Mouse (Mus musculus) ovary, adult 18-20 months (tissue): Measurements from ENCODE around the gene Tbc1d16.

Experiments
- DNase-seq: peaks from one replicate; pipeline ENCODE4 v3.0.0; 2022; ENCODE audit warnings: low spot score, mixed read lengths

Tbc1d16 gene

DNA sequence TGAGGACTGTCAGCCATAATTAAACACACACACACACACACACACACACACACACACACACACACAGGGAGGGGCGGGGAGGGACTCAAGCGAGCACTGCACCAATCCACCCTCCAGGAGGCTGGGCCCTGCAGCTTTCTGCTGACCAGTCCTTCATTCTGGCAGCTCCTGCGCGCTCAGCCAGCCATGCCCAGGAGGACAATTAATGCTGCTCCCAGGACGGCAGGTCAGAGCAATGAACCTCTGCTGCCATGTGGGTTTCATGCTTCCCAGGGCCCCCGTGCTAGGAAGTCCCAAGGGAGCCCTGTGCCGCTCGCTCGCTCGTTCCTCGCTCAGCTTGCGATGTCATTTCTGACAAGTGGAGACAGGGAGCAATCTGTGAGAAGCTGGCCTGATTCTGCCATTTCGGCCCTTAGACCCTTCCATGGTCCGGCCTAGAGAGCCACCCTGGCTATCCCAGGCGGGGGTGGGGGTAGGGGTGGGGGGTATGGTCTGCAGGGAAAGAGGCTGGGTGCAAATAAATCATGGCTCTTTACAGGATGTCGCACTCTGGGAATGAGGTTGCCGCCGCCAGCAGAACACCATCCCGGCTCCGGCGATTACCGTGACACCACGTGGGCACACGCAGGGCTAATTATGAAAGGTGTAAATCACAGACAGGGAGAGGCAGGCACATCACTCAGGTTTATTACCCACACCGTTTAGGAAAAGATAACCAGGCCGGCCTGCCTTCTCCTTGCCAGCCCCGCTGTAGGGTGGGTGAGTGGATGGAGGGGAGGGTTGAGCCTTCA, 51.7 kb downstream of the Tbc1d16 start:
- no peak for DNase-seq

DNA sequence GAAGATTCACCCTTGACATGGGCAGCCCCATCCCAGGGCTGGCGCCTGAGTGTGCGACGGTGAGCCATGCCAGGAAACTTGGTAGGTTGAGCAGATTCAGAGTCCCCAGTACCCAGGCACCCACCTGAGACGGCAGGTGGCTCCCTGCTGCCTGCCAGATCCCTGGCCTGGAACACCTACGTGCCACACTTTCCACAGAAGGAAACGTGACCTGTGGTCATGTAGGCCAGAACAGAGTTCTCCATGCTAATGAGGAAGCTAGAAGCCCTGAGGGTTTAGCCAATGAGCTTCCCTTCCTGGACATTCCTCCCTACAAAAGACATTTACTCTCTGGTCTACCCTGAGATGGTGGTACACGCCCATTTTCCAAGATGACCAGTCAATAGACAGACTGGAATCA, 56.7 kb downstream of the Tbc1d16 start:
- DNase-seq: no peak

DNA sequence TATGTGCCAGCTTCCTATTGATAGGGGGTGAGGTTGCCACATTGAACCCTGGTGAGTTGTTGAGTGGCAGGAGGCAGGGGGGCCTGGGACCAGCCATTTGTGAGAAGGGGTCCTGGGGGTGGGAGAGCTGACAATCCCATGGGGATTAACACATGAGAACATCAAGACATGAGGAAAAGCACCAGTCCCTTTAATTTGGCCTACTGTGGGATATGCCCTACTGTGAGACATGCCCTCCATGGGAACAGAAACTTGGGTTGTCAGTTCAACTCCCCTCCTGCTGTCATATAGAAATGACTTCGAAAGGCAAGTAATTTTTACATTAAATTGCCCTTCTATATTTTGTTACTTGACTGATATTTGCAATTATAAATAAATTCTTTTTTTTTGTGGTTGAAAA, 59.4 kb downstream of the Tbc1d16 start:
- no peak for DNase-seq

DNA sequence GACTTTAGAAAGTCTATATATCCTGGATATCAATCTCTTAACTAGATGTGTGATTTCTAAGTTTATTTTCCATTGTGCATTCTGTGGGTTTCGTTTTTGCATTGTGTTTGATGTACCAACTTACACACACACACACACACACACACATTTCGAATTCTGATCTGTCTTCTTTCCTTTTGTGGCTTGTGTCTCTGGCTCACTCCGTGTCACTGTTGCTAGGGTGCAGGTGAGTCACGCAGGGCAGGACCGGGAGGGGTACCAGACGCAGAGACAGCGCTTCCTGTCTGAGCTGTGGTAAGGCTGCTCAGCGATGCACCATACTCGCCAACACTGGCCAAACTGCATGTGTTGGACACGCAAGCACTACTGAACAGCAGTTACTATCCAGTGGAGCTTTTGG, 62.3 kb downstream of the Tbc1d16 start:
- no peak for DNase-seq

DNA sequence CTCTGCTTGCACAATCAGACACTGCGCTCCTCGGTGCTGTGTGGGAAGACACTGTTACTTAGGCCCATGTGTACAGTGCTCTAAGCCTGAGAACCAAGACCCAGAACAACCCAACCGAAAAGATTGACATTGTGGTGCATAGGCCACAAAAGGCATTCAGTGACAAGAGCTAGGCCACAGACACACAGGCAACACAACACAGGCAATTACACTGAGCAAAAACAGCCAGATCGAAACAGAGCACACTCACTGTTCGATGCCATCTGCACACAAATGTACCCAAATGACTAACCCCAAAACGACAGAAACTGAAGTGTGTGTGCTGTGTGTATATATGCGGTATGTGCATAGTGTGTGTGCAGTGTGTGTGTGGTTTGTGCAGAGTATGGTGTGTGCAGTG, 63.9 kb downstream of the Tbc1d16 start:
- no peak for DNase-seq

DNA sequence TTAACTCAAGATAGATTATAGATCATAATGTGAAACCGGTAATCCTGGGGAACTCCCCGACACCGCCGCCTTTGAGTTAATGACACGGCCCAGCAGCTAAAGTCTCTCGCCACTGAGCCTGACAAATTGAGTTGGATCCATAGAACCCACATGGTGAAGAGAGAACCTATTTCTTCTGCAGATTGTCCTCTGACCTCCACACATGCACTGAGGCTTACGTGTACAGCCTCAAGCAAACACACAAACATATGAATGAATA, 64.6 kb downstream of the Tbc1d16 start:
- DNase-seq: no peak

DNA sequence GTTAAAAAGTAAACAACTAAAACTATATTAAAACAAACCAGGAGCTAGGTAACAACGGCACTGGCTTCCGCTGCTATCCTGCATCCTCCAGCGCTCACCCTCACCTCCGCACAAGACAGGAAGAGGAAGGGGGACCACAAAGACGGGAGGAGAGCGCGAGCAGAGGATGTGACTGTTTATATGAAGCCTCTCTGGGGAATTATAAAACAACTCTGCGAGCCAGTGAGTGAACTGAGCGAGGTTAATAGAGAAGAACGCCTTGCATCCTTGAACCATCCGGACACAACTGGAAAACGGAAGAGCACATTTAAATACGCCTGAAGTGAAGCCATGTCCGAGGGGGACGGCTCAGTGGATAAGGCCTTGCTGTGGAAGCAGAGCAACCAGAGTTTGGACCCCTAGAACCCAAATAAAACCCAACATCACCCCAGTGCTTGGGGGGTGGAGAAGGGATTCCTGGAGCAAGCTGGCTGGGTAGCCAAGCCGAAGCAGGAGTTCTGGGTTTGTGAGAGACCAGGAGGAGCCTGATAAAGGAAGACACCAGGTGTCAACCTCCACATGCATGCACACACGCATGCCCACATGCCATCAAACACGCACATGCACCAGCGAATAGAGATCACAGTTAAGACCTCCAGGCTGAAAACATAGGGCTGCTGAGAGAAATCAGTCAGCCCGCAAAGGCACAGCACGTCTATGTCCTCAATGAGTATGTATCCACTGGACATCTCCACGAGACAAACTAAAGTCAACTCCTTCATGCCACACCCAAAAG, 65.2 kb downstream of the Tbc1d16 start:
- DNase-seq: no peak

DNA sequence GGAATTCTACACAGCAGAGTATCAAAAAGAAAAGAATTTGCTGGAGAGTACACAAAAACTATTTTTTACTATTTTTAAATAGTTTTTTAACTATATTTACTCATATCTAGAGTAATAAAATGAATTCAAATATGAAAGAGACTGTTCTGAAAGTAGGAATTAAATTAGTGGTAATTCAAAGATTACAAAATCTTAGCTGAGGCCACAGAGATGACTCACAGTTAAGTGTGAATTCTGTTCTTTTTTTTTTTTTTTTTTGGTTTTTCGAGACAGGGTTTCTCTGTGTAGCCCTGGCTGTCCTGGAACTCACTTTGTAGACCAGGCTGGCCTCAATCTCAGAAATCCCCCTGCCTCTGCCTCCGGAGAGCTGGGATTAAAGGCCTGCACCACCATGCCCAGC, 66.6 kb downstream of the Tbc1d16 start:
- DNase-seq: no peak

DNA sequence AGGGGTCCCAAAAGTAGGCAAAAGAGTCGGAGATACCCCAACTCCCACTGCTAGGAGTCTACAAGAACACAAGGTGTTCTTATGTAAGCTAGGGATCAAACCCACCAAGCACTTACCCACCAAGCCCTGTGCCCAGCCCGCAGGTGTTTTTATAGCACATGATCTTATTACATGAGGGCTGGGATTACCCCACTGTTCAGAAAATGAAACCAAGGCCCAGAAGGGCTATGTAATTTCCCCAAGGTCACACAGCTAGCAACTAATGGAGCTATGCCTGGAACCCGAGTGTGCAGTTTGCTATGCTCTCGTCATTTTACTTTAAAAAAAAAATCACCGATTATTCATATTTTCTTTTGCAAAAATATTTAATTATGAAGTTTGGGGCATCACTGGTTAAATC, 68.2 kb downstream of the Tbc1d16 start:
- DNase-seq: no peak

DNA sequence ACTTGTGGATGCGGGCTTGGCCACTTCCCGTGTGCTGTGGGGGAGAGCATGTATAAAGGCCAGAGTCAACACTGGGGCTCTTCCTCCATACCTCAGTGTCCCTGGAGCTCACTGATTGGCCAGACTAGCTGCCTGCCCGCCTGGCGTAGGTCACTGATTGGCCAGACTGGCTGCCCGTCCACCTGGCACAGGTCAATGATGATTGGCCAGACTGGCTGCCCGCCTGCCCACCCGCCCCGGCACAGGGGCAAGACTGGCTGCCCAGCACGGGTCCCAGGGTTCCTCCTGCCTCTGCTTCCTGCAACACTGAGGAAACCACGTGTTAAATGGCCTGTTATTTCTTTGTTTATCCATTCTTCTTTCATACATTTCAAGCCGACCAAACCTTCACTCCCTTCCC, 68.8 kb downstream of the Tbc1d16 start:
- DNase-seq: no peak

DNA sequence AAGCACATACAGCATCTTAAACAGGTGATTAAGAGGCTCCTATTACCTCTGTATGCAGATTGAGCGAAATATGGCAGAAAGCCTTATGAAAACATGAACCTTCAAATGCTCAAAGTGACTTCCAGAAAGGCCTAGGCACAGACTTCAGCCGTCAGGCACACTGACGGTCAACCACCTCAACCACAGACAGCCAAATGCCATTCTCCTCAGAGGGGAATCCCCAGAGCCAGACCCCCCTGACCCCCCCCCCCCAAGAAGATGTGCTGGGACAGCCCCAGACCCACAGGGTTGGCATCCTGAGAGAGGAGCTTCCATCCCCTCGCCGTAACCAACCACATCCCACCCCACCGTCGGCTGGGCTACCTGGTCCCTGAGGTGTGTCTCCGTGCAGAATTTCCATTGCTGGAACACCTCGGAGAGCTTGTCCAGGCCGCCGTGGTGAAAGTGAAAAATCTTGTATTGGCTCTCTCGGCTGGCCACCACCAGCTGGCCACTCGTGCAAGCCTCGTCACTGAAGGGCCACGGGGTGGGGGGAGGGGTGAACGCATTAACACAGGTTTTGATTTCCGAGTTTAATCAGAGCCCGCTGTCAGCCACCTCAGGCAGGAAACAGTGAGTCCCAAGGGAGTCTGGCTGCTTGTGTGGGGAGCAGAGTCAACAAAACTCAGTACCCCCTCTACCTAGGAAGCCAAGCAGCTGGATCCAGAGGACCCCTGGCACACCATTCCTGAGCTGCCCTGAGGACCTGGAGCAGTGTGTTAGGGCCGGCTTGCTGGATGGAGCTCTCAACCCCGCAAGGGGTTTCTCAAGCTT, 70.7 kb downstream of the Tbc1d16 start:
- no peak for DNase-seq

DNA sequence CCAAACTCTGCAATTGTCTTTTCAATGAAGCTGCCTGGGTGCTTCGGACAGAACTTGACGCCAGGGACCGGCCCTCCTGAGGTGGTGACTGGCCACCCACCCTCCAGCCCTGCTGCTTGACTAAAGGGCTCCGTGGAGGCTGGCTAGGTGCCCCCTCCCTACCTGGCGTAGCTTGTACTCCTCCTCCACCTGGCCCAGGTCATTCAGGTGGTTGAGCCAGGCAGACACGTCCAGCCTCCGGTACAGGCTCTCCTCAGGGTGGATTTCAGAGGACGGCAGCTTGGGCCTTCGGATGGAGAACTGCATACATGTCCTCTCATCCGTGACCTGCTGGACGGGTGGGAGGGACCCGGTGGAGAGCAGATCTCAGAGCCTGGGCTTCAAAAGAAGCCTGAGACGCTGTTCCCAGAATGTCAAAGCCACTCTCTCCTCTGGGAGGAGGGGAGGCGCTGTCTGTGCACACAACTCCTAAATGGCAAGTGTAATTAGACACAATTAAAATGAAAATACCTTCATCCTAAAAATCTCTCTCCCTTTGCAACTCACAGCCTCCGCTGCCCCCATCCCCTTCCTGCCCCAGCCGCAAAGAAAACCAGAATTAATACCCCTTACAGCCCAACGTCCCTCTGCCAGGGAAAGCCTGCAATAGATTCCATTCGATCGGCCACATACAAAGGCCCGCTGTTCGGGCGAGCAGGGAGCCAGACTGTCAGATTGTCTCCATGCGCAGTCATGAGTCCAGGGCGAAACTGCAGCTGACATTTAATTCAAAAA, 71.6 kb downstream of the Tbc1d16 start:
- DNase-seq: no peak

DNA sequence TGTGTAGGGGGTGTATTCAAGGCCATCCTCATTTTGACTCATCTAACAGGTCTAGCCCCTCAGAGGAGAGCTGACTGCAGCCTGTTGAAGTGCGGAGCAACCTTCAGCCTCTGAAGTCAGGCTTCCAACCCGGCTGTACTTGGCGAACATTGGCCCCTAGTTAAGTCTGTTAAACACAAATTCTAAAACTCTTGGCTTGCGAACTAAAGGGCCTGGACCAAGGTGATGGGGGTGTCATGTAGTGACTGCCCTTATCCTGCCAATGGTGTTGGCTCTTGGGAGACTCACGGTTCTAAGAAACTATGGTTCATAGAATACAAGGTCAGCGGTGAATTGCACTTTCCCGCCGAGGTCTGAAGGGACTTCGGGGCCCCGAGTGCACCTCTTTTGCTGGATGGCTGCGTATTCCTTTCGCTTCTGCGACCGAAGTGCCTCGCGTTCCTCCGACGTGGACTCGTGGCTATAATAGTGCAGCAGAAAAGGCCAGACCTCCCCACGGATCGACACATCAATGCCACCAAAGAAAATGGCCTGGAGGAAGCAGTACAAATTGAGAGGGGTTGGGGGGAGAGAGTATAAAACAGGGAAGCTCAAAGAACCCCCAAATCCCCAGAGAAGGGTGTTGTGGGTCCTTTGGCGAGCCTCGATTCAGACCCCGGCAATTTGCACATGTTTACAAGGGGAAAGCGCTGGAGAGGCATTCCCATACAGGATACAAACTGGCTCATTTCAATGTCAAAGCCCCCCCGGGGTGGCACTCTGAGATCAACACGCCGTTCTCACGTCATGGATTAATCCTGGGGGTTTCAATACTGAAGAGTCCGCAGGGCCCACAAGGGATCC, 72.4 kb downstream of the Tbc1d16 start:
- no peak for DNase-seq

DNA sequence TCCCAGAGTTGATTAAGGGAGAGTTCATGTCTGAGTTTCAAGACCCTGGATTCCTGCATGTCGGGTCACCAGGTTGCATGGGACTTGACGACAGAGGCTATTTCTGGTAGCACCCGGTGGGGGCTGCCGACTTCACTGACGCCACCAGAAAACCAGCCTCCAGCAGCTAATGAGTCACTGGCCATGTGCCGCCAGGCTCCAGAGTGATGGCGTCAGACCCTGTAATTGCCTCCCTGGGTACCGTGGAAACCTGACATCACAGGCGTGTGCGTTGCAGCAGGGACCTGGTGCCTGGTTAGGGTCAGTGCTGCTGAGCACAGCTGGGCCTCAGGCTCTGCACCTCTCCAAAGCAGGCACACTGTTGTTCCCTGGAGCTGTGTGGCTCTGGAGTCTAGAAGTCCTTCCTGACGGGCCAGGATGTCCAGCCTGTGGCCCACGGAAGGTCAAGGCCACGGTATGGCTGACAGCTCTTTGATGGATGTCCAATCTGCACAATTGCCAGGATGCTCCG, 75.9 kb downstream of the Tbc1d16 start:
- DNase-seq: no peak

DNA sequence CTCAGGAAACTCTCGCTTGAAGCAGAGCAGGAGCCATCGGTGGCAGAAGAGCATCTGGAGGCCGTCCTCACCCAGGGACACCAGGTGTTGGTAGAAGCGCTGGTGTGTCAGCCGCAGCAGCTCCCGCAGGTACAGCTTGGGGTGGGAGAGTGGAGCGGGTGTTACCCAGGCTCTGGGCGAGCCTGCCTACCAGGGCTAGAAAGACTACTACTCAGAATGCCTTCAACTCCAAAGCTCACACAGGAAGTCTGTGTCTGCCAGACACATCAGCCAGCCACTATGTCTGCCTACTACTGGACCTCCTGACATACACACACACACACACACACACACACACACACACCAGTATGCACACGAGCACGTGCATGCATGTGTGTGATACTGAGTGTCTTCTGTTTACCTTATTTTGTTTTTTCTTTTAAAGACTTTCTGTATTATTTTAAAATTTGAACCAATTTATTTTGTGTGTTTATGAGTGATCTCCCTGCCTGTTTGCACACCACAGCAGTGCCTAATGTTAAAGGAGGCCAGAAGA, 77.2 kb downstream of the Tbc1d16 start:
- no peak for DNase-seq

DNA sequence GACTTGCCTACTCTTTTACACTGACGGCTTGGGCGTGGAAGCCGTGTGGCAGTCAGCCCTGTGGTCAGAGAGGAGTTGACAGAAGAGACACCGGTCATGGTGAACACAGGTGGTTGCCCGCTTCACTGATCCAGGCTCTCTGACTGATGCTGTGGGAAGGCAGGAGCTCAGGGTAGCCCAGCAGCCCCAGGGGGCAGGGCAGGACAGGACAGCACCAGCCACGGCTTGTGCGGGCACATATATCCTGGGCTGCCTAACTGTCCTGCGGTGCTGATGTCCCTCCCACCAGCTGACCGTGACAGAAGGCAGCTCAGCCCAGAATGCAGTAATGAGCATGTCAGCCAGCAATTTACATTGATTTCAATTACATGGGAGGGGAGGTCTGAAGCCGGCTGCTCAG, 77.9 kb downstream of the Tbc1d16 start:
- DNase-seq: no peak

DNA sequence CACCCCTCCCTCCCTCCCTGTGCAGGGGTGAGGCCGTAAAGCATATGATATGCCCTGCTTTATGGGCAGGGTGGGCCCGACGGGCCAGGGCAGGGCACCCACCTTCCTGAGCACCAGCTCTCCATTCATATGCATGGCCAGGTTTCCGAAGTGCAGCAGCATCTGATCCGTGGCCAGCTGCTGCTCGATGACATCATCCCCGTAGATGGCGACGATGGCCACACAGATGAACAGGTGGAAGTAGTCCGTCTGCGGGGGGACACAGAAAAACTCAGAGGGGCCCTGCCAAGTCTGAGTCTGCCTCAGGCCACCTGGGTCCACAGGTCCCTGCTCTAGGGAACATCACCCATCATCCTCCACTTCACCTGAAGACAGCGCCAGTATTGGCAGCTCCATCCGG, 79.5 kb downstream of the Tbc1d16 start:
- DNase-seq: no peak

DNA sequence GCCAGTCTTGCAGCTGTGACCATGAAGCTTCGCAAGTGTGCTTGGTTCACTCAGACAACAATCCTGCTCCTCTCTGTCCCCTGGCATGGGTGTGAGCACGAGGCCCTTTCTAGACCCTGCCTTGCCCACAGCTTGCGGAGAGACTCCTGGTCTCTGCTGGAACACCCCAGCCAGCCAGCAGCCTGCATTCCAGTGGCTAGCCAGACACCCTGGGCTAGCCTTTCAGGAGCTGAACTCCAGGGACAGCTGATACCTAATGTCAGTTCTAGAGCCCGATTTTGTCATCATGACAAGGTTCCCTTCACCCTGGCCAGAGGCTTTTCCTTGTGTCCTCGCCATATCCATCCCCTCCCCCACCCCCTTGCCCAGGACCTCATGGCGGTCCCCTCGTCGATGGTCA, 81.1 kb downstream of the Tbc1d16 start:
- DNase-seq: no peak

DNA sequence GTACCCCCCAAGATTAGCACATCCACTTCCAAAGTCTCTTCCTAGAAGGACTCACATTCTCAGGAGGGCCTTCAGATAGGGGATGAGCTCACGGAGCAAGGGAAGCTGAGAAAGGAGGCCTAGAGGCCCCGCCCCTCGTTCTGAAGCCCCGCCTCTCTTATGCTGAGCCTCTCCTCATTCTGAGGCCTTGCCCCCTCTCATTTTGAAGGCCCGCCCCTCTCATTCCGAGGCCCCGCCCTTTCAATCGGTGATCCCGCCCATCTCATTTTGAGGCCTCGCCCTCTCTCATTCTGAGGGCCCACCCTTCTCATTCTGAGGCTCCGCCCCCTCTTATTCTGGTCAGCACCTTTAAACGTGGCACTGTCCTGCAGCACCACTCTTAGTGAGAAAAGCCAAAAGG, 82.2 kb downstream of the Tbc1d16 start:
- DNase-seq: no peak

DNA sequence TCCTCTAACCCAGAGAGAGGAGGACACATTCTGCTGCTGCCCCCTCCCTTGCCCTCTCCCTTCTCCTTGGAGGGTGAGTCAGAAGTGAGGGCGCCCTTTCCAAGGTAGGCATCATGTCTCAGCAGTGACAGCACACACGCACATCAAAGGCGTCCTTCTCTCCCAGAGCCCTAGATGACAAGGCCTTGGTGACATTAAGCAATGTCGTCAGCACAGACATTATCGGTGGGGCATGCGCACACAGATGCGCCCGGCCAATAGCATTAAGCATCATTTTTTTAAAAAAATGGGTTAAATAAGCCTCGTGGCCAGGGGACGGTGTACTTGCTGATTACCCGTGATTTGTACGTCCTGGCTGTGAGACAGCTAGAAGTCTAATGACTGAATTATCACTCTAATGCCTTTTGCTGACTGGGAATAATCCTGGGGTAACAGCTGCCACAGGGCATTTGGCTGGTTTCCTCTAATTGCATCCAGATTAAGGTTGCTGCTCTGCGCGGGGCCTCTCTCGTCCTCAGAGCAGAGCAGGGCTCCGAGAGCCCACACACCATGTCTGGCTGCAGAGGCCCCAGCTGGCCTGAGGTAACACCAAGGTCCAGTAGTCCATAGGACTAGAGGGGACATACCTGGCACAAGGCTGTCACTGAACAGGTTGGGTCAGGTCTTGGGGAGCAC, 83.4 kb downstream of the Tbc1d16 start:
- DNase-seq: no peak
